Mouse (Mus musculus) megakaryocyte, embryonic 14.5 days (primary cell): ENCODE data around the gene Tubb2b.

Experiments
- FLI1 ChIP-seq: IDR thresholded peaks from 2 replicates; pipeline ENCODE4 v1.6.1; 2012; ENCODE audit warnings: low read length, inconsistent platforms, mixed read lengths
- GATA1 ChIP-seq: IDR thresholded peaks from 3 replicates; pipeline ENCODE4 v1.6.1; 2012; ENCODE audit warnings: mixed read lengths, low read length, inconsistent platforms, borderline replicate concordance

DNA sequence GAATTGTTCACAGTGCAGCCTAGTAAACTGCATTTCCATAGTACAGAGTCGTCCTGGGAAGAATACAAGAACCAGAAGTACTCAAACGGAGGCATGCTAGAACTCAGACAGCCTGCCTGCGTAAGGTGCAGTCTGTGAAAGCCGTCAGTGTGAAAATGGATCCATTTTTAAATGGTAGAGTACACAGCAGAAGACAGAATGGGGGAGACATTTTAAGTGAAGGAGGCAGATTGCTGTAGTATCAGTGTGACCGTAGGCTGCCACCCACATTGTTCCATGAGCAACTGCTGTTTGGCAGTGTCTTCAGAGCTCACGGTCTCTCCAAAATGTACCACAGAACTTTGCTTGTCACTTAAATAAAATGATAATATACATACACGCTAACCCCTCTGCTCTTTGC is 4.0 kb upstream of the Tubb2b start:
- TF ChIP-seq GATA1 (no peak), FLI1 (no peak)
